Mouse (Mus musculus) gastrocnemius, postnatal 25 days (tissue): ENCODE measurements around the gene Slc39a8. TPM values are rescaled to one million over a fixed set of nuclear protein-coding genes. Genes with fewer than 3 reads are reported as not detected.

ENCODE experiments used
- DNase-seq: peaks from one replicate; pipeline ENCODE4 v3.0.0; 2022
- total RNA-seq, 2 experiments: library from RNA; stranded (reverse); gene quantifications; 1 replicate in 1 of 2; 2 replicates in 1 of 2; pipeline ENCODE4 v1.2.3; 2021

The Slc39a8 gene
- total RNA-seq, 2 experiments from 2014 or later: 0.59 to 0.88 TPM

DNA sequence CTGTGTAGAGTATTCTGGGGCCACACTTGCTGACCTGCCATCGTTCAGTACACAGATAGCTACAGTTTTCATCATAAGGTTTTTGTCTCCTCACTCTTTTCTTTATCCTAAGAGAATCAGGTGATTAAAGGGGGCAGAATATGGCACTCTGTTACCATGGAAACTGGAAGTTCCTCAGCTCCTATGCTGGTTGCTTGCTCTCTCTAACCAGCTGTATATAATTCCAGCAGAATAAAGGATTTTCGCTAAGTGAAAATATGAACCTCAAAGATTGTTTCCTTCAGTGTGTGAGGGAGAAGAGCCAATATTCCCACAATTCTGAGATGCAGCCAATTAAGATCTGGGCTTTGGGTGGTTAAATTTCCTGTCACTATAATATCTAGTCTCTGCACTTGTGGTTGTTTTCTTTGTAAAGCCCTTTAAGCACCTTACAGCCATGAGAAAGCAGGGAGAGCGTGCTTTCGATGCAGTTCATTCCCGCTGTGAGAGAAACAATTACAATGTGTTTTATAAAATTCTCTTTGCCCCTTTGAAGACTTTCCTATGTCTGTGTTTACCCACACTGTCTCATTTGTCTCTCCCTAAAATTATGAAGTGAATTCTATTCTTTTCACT, 93.6 kb downstream of the Slc39a8 start:
- no peak for DNase-seq

DNA sequence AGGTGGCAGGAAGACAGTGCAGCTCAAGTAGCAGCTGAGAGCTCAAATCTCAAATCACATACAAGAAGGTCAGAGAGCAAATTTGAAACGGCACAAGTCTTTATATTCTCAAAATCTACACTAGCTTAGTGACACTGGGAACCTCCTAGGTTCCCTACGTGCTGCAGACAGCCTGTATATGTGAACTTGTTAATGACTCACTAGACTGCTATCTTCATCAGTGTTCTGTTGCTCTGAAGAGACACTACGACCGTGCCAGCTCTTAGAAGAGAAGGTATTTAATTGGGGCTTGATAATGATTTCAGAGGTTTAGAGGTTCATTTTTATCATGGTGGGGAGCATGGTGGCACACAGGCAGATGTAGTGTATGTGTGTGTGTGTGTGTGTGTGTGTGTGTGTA, 94.2 kb downstream of the Slc39a8 start:
- DNase-seq: no peak

DNA sequence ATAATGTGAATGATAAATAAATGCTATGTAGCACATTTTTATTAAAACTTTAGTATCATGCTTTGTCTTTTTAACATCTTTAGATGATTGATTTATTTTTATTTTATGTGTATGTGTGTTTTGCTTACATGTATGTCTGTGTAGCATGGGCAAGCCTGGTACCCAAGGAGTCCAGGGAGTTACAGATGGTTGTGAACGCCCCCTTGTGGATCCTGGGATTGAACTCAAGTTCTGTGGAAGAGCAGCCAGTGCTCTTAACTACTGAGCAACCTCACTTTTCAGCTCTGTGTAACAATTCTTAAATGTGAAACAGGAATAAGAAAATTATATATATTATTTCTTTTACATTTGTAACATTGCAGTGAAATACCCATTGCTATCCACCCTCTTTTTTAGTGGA, 101.7 kb downstream of the Slc39a8 start:
- no peak for DNase-seq

DNA sequence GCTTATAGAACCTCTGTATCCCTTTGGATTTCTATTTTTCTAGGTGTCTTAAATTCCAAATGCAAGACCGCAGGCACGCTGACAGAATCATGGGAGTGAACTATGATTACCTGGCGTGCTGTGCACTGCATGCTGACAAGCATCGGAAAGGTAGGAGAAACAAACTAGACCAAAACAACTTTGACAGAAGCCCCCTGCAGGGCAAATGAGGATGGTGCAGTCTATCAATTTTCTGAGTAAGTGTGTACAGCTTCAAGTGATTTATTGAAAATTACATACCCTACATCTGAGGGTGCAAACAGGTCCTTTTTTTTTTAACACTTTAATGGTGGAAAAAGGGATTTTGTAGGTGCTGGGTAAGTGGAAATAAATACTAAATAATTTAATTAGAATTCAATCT, 103.1 kb downstream of the Slc39a8 start:
- DNase-seq: no peak

DNA sequence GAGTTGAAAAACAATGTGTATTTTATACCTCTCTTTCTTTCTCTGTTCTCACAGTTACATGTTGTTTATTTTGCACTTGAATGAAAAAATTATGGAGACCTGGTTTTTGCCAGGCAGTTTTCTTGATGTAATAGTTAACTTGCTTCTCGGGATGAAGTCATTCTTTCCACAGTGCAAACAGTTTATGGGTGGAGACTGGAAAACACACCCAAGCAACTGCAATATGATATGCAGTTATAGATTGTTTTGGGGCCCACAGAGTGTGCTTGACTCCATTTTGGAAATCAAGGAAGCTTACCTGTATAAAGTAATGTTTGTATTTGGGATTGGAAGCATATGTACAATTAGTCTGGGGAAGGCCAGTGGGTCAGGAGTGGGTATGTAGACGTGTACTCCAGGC, 112.4 kb downstream of the Slc39a8 start:
- DNase-seq: no peak

Other genes with a start within 250 kb of the Slc39a8 start
- 10 to 100 TPM; 18.2 to 18.8 TPM for gene Nfkb1, start 133.7 kb upstream of the Slc39a8 start, total RNA-seq